Mouse (Mus musculus) midbrain, postnatal 0 days (tissue): ENCODE measurements at regions not wholly inside any gene's neighbourhood (a gene's known extent, or its start where the extent isn't known, plus 50 kb on each side); places are given as distances from the start of the nearest gene placed in this dataset.
A peak's percentile ranks its signal among the peaks of the same experiment; 100 is the strongest.

ENCODE experiments used
- ATAC-seq: fragments of 200-750 bp; cut with Nextera tagmentation; 2 replicates; pipeline ENCODE4 v1.8.0; 2017; ENCODE audit warnings: moderate number of reproducible peaks, mild to moderate bottlenecking, moderate TSS enrichment, moderate library complexity; ENCODE audit not compliant: low FRiP score
- DNase-seq: peaks from one replicate; pipeline ENCODE4 v3.0.0-alpha.2; 2015; ENCODE audit warnings: low spot score
- H3K27ac ChIP-seq: fragments of 300-500 bp; sonication (generic); 2 replicates; pipeline ENCODE4 v1.5.1; 2014; ENCODE audit warnings: low read depth, mild to moderate bottlenecking, low read length, mixed read lengths
- H3K27me3 ChIP-seq: fragments of 300-500 bp; sonication (generic); 2 replicates; pipeline ENCODE4 v1.6.1; 2014; ENCODE audit warnings: low read length, control low read depth, mixed read lengths; ENCODE audit not compliant: insufficient read depth
- H3K36me3 ChIP-seq: fragments of 300-500 bp; sonication (generic); 2 replicates; pipeline ENCODE4 v1.6.1; 2014; ENCODE audit warnings: low read length, control low read depth, mixed read lengths; ENCODE audit not compliant: insufficient read depth
- H3K4me1 ChIP-seq: fragments of 300-500 bp; sonication (generic); 2 replicates; pipeline ENCODE4 v1.6.1; 2014; ENCODE audit warnings: mild to moderate bottlenecking, control low read depth, antibody characterized with exemption, low read length, mixed read lengths; ENCODE audit not compliant: insufficient read depth
- H3K4me2 ChIP-seq: fragments of 300-500 bp; sonication (generic); 2 replicates; pipeline ENCODE4 v1.6.1; 2014; ENCODE audit warnings: low read depth, mild to moderate bottlenecking, low read length, mixed read lengths; ENCODE audit not compliant: poor library complexity, severe bottlenecking
- H3K4me3 ChIP-seq: fragments of 300-500 bp; sonication (generic); 2 replicates; pipeline ENCODE4 v1.5.1; 2014; ENCODE audit warnings: low read depth, mild to moderate bottlenecking, low read length, moderate library complexity
- H3K9ac ChIP-seq: fragments of 300-500 bp; sonication (generic); replicated peaks from 2 replicates; pipeline ENCODE4 v1.6.1; 2014; ENCODE audit warnings: mild to moderate bottlenecking, low read length, moderate library complexity, mixed read lengths; ENCODE audit not compliant: poor library complexity, severe bottlenecking
- H3K9me3 ChIP-seq: fragments of 300-500 bp; sonication (generic); 2 replicates; pipeline ENCODE4 v1.6.1; 2016; ENCODE audit warnings: low read length, control low read depth
- CTCF ChIP-seq: IDR thresholded peaks from 2 replicates; pipeline ENCODE4 v1.5.1; 2016; ENCODE audit warnings: antibody characterized with exemption, mild to moderate bottlenecking
- WGBS: fragments of 180-500 bp; shearing (Covaris S2); extraction: QIAGEN DNeasy Blood & Tissue Kit; methylation state at CpG from one replicate; pipeline ENCODE4 v1.1.7; 2014; 5-methylcytosine and 5-hydroxymethylcytosine counted together

GRCm38 (mm10) chr1:6997611-6998010 lies 2189.9 kb downstream of the Gm37988 start:
- Histone ChIP-seq H3K27ac (no peak overlapping the region), H3K9ac (no peak overlapping the region), H3K4me3 (no peak overlapping the region), H3K27me3 (no peaks in the 10 kb centered on the region), H3K9me3 (no peaks in the 10 kb centered on the region), H3K4me2 (no peak overlapping the region), H3K4me1 (no peaks in the 10 kb centered on the region), H3K36me3 (no peaks in the 10 kb centered on the region)
- DNase-seq (no peak), ATAC-seq (no peak)
- no peak for TF ChIP-seq CTCF

GRCm38 (mm10) chr1:7010184-7010583 lies 2202.5 kb downstream of the Gm37988 start:
- WGBS = 10% methylated on average over 1 of the region's 1 CpGs
- Histone ChIP-seq H3K4me3 (no peak overlapping the region), H3K9me3 (0 out of 2 replicates have a peak, but pooled peaks cover 4% of the 10 kb centered on the region), H3K9ac (no peak overlapping the region), H3K27ac (no peak overlapping the region), H3K27me3 (no peaks in the 10 kb centered on the region), H3K4me1 (no peaks in the 10 kb centered on the region), H3K4me2 (no peak overlapping the region), H3K36me3 (no peaks in the 10 kb centered on the region)
- peak; percentile 41 for DNase-seq
- ATAC-seq = no peak
- peak; percentile 78 for TF ChIP-seq CTCF
